Mouse (Mus musculus): ENCODE measurements around the gene Ang. TPM values are rescaled to one million over a fixed set of nuclear protein-coding genes. Genes with fewer than 3 reads are reported as not detected.

The Ang gene
- polyA plus RNA-seq, 1 experiment from 2014 or later = 85.3 TPM

DNA sequence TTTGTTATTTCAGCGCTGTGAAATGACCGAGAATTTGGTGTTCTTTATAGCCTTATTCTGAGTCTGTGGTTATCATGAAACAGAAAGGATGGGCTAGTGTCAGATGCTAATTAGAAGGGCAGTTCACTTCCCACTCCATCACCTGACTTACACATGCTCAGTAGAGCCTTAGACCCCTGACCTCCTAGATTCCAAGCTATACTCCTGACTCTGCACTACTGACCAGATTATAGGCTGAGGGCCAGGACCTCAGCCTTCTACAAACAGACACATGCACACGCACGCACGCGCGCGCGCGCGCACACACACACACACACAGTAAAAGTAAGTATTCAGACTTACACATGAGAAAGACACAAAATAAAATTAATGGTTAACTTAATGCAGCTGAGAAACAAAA is 8.0 kb downstream of the Ang start:
- Histone ChIP-seq H3K27me3 (ENCODE audit: insufficient read depth, low read length) (no peaks in the 10 kb centered on the region), H3K4me3 (ENCODE audit: low read depth, low read length) (no peak overlapping the region), H3K4me2 (ENCODE audit: low read depth, low read length) (no peak overlapping the region), H3K36me3 (replicated peaks; ENCODE audit: insufficient read depth, low read length) (no peaks in the 10 kb centered on the region), H3K4me1 (ENCODE audit: insufficient read depth) (peaks cover 15% of the 10 kb centered on the region), H3K9ac (replicated peaks) (no peak overlapping the region), H3K27ac (ENCODE audit: low read depth) (no peak overlapping the region), H3K9me3 (ENCODE audit: low read length) (no peaks in the 10 kb centered on the region)
- no peak for TF ChIP-seq CTCF (IDR thresholded peaks at IDR 0.05; ENCODE audit: low read depth)
- no peak for TF ChIP-seq EP300 (IDR thresholded peaks at IDR 0.05; ENCODE audit: low read depth)
- DNase-seq (no peak), ATAC-seq (no peak)
- 96% methylated on average over 11 of the region's 11 CpGs for WGBS (ENCODE audit: insufficient replicate concordance)

- 0 out of 2 replicates have a peak, but pooled peaks cover 3% of the 10 kb centered on the region for H3K36me3 ChIP-seq (replicated peaks; ENCODE audit: insufficient read depth, low read length)
- WGBS (ENCODE audit: insufficient replicate concordance) = 73% methylated on average over 9 of the region's 9 CpGs
- H3K9me3 ChIP-seq (ENCODE audit: low read length) = no peaks in the 10 kb centered on the region
- no peak for ATAC-seq
- H3K4me1 ChIP-seq (ENCODE audit: insufficient read depth) = no peaks in the 10 kb centered on the region; the same call in 1 of the 2 replicates
- no peaks in the 10 kb centered on the region for H3K27me3 ChIP-seq (ENCODE audit: insufficient read depth, low read length)
- TF ChIP-seq EP300 (IDR thresholded peaks at IDR 0.05; ENCODE audit: low read depth) = no peak
- no peak for TF ChIP-seq CTCF (IDR thresholded peaks at IDR 0.05; ENCODE audit: low read depth)
- no peak for DNase-seq
- H3K4me3 ChIP-seq (ENCODE audit: low read depth, low read length) = no peak overlapping the region
- H3K9ac ChIP-seq (replicated peaks) = no peak overlapping the region
- no peak overlapping the region for H3K27ac ChIP-seq (ENCODE audit: low read depth)
- no peak overlapping the region for H3K4me2 ChIP-seq (ENCODE audit: low read depth, low read length)
Measured at GRCm38 (mm10) chr14:51101284-51101683, 10.3 kb downstream of the Ang start.

DNA sequence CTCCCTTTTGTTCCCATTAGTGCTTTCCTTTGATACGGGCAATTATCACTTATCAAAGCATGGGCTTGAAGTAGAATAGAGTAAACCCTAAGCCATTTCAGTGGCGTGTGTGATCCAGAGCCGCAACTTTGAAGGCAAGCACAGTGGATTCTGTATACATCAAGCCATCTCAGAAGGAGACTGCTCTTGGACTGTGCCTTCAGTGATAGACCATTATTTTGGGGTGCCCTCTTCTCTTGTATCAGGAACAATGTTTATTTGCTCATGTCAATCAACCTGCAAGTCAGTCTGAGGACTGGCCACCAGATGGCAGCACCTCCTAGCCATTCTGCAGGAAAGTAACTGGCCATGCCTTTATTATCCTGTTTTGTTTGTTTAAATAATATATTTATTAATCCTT is 12.3 kb downstream of the Ang start:
- no peak for ATAC-seq
- no peak for TF ChIP-seq EP300 (IDR thresholded peaks at IDR 0.05; ENCODE audit: low read depth)
- peak; percentile 93 for TF ChIP-seq CTCF (IDR thresholded peaks at IDR 0.05; ENCODE audit: low read depth)

DNA sequence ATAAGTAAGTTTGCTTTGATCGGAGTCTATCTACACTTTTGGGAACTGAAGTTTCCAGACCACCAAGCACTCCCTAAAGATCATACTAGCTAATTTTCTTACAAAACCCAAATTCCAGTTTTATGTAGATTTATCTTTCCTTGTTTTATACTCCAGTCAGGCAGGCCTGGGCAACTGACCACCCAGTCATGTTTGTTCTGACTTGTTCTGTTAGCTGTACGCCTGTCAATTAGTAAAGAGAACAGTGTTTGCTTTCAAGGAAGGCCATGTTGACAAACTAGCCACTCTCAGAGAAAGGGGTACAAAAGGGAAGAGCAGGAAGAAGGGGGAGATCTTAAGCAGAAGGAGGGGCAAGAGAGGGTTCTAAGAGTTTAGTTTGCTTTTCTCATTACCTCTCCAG is 13.4 kb downstream of the Ang start:
- Histone ChIP-seq H3K9me3 (ENCODE audit: low read length) (no peaks in the 10 kb centered on the region), H3K27me3 (ENCODE audit: insufficient read depth, low read length) (no peaks in the 10 kb centered on the region), H3K9ac (replicated peaks) (no peak overlapping the region), H3K4me2 (ENCODE audit: low read depth, low read length) (no peak overlapping the region), H3K4me3 (ENCODE audit: low read depth, low read length) (no peak overlapping the region), H3K36me3 (replicated peaks; ENCODE audit: insufficient read depth, low read length) (0 out of 2 replicates have a peak, but pooled peaks cover 3% of the 10 kb centered on the region), H3K4me1 (ENCODE audit: insufficient read depth) (peaks cover 3% of the 10 kb centered on the region; the same call in 1 of the 2 replicates), H3K27ac (ENCODE audit: low read depth) (0 out of 2 replicates have a peak overlapping the region, but pooled peaks have one; percentile 6)
- DNase-seq (no peak), ATAC-seq (no peak)
- TF ChIP-seq CTCF (IDR thresholded peaks at IDR 0.05; ENCODE audit: low read depth) (no peak), EP300 (IDR thresholded peaks at IDR 0.05; ENCODE audit: low read depth) (no peak)
- WGBS (ENCODE audit: insufficient replicate concordance) = 67% methylated on average over 2 of the region's 2 CpGs

More for the DNA sequence above, 12.3 kb downstream of the Ang start:
- no peak overlapping the region for H3K27ac ChIP-seq (ENCODE audit: low read depth)
- 65% methylated on average over 3 of the region's 3 CpGs for WGBS (ENCODE audit: insufficient replicate concordance)
- peak; percentile 85 for DNase-seq
- H3K9me3 ChIP-seq (ENCODE audit: low read length) = no peaks in the 10 kb centered on the region
- no peak overlapping the region for H3K4me3 ChIP-seq (ENCODE audit: low read depth, low read length)
- peaks cover 3% of the 10 kb centered on the region; the same call in 1 of the 2 replicates for H3K4me1 ChIP-seq (ENCODE audit: insufficient read depth)
- 0 out of 2 replicates have a peak, but pooled peaks cover 3% of the 10 kb centered on the region for H3K36me3 ChIP-seq (replicated peaks; ENCODE audit: insufficient read depth, low read length)
- H3K4me2 ChIP-seq (ENCODE audit: low read depth, low read length) = no peak overlapping the region
- H3K27me3 ChIP-seq (ENCODE audit: insufficient read depth, low read length) = no peaks in the 10 kb centered on the region
- H3K9ac ChIP-seq (replicated peaks) = no peak overlapping the region

DNA sequence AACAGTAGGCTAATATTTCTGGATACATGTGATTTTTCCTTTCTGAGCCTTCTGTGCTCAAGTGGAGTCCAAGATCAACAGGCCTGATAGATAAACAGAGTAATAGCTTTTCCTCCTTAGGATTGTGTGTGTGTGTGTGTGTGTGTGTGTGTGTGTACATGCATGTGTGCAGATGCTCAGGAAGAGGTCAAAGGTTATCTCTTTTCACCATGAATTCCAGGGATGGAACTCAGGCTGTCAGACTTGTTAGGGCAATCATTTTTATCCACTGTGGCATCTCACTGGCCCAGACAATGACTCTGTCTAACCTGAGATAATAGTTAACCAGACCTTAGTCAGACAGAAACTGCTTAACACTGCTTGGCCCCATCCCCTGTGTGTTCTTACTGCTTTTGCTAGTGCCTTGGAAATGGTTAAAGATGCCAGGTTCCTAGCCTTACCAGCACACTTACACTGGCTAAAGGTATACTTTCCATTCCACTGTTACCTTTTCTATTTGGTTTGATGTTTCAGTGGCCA is 15.6 kb downstream of the Ang start:
- ATAC-seq (peak; percentile 45; the same call in 1 of the 2 replicates), DNase-seq (no peak)
- TF ChIP-seq CTCF (IDR thresholded peaks at IDR 0.05; ENCODE audit: low read depth) (no peak), EP300 (IDR thresholded peaks at IDR 0.05; ENCODE audit: low read depth) (no peak)
- Histone ChIP-seq H3K4me3 (ENCODE audit: low read depth, low read length) (no peak overlapping the region), H3K4me1 (ENCODE audit: insufficient read depth) (peaks cover 3% of the 10 kb centered on the region; the same call in 1 of the 2 replicates), H3K9ac (replicated peaks) (no peak overlapping the region), H3K36me3 (replicated peaks; ENCODE audit: insufficient read depth, low read length) (0 out of 2 replicates have a peak, but pooled peaks cover 3% of the 10 kb centered on the region), H3K27me3 (ENCODE audit: insufficient read depth, low read length) (no peaks in the 10 kb centered on the region), H3K27ac (ENCODE audit: low read depth) (no peak overlapping the region), H3K4me2 (ENCODE audit: low read depth, low read length) (no peak overlapping the region), H3K9me3 (ENCODE audit: low read length) (no peaks in the 10 kb centered on the region)

- Histone ChIP-seq H3K27ac (ENCODE audit: low read depth) (no peak overlapping the region), H3K9me3 (ENCODE audit: low read length) (no peaks in the 10 kb centered on the region), H3K9ac (replicated peaks) (no peak overlapping the region), H3K36me3 (replicated peaks; ENCODE audit: insufficient read depth, low read length) (no peaks in the 10 kb centered on the region), H3K4me2 (ENCODE audit: low read depth, low read length) (no peak overlapping the region), H3K27me3 (ENCODE audit: insufficient read depth, low read length) (no peaks in the 10 kb centered on the region), H3K4me3 (ENCODE audit: low read depth, low read length) (no peak overlapping the region), H3K4me1 (ENCODE audit: insufficient read depth) (no peaks in the 10 kb centered on the region)
- WGBS (ENCODE audit: insufficient replicate concordance) = 50% methylated on average over 3 of the region's 3 CpGs
- ATAC-seq = no peak
- no peak for DNase-seq
- TF ChIP-seq CTCF (IDR thresholded peaks at IDR 0.05; ENCODE audit: low read depth) (no peak), EP300 (IDR thresholded peaks at IDR 0.05; ENCODE audit: low read depth) (no peak)
Measured at GRCm38 (mm10) chr14:51111966-51112365, 21.0 kb downstream of the Ang start.

All from liver, postnatal 0 days (tissue).